Mouse (Mus musculus): ENCODE data around the gene Cnot3.
"Not testable (repeated sequence)": the region's sequence is repeated elsewhere in the genome, so short reads cannot be mapped to it uniquely, and the experiment has no call there.

Cnot3 gene

DNA sequence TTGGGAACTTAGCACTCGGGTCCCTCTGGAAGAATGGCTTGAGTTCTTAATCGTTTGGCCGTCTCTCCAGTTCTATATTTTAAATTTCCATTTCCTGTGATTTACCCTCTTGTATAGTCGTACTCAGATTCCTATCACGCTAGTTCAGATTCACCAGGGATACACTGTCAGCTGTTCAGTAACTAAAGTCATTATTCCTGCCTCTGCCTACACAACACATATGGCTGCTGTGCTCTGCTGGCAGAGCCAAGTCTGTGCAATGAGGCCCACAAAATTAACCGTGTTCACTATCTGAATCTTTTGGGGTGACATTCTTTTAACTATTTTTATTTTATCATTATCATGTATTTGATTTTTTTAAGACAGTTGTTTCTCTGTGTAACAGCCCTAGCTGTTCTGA lies 53.4 kb downstream of the Cnot3 start:
- no peak for DNase-seq (ENCODE audit: low spot score in 2 of 2)

DNA sequence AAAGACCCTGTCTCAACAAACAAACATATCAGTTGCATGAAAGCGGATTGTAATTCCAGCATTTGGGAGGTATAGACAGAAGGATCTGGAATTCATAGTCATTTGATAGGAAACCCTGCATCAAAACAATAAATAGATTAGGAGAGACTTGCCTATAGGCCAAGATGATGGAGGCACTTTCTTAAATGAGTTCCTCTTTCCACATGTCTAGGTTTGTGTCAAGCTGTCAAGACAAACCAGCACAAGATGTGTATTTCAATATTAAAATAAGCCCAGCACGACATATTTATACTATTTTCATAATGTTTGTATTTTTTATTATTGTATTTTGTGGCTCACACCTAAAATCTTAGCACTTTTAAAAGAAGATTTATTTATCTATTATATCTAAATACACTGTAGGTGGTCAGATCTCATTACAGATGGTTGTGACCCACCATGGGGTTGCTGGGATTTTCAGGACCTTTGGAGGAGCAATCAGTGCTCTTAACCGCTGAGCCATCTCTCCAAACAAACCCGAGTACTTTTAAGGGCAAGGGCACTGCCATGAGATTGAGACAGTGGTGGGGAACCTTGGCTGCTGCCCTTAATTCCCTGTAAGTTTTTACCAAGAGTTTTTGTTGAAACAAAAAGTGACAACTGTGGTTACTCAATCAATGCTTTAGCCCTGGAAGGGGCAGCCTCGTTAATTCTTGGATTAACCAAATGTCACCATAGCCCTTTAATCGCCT lies 58.2 kb downstream of the Cnot3 start:
- DNase-seq (ENCODE audit: low spot score in 2 of 2), result no peak

GRCm38 (mm10) chr7:3703879-3704441 lies 58.9 kb downstream of the Cnot3 start, which contains the start of gene Rps9:
Gene Rps9 (plus strand): TSS chr7:3703993.
- DNase-seq (ENCODE audit: low spot score in 2 of 2), result peak; percentile 90 to 96

DNA sequence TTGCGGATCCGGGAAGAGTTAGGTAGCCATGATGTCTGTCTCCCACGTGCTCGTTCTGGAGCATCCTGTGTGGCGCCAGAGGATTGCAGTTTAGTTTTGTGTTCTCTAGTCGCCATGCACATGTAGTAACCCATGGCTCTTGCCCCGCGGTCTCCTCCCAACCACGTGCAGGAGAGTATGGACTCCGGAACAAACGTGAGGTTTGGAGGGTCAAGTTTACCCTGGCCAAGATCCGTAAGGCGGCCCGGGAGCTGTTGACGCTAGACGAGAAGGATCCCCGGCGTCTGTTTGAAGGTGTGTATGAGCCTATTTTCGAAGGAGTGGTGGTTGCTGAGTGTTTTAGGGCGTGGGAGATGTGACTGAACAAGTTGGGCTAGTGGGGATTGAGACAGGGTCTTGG lies 59.4 kb downstream of the Cnot3 start:
- DNase-seq (ENCODE audit: low spot score in 2 of 2), result no peak

DNA sequence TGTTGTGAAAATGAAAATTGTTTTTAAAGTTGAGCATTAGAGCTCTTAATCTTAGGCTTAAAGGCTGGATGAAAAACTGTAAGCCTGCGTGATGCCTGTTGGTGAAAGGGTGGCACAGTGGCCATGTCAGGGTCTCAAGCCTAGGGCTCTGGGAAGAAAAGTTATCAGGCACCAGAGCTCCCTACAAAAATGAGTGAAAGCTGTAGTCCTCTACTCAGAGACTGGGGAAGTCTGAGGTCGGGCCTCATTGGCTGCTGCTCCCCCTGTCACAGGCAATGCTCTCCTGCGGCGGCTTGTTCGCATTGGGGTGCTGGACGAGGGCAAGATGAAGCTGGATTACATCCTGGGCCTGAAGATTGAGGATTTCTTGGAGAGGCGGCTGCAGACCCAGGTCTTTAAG lies 60.4 kb downstream of the Cnot3 start:
- DNase-seq (ENCODE audit: low spot score in 2 of 2), result not testable (repeated sequence)

- no peak for DNase-seq (ENCODE audit: low spot score in 2 of 2)
Observed at GRCm38 (mm10) chr7:3705911-3706310, 60.8 kb downstream of the Cnot3 start.

GRCm38 (mm10) chr7:3706343-3706934 lies 61.4 kb downstream of the Cnot3 start:
- DNase-seq (ENCODE audit: low spot score in 2 of 2), result no peak

DNA sequence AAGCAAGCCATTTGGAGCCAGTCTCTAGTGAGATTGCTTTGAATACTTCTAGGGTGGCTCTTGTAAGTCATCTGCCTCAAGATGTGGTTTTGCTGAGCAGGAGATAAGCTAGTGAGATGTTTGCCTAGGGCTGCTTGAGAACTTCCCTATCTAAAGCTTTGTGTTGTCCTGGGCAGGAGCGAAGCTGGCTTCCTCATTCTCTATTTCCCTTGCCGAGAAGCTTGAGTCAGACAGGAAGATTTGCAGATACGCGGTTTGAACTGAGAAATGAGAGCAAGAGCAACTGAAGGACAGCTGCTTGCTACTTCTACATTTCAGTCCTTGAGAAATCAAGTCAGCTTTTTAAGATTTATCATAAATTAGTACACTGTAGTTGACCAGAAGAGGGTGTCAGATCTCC lies 62.0 kb downstream of the Cnot3 start:
- no peak for DNase-seq (ENCODE audit: low spot score in 2 of 2)

DNA sequence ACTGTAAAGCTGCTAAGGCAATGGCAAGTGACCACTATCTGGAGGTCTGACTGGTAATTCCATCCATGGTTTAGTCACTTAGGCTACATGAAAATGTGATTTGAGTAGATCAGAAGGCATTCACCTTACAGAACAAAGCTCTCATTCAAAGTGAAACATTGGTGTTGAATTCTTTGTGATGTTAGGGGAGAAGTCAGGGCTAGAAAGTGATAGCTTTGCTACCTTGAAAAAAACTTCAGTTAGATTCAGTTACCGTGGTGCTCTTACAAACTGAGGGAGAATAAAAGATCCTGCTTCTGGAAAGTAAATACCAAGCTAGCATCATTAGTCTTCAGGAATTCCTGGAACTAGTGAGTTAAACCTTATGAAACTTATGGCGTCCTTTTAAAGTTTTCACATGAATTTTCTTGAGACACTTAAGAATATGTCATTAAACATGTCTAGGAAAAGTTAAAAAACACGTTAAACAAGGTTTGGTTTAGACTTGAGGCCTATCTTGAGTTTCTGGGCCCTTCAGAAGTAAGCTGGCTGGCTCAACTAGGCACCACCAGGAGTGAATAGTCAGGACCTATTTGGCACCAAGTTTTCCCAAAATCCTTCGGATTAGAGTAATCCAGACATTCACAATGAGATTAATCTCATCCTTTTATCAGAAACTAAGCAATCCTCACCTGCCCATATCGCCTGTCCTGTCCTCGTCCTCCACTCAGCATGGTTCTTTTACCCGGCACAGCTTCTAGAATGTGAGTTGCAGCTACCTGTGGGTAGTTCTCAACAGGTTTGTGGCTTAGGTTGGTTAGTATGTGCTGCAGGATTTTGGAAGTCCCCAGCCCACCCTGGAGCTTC lies 62.7 kb downstream of the Cnot3 start:
- DNase-seq (ENCODE audit: low spot score in 2 of 2), result no peak

GRCm38 (mm10) chr7:3708447-3708980 lies 63.4 kb downstream of the Cnot3 start:
- DNase-seq (ENCODE audit: low spot score in 2 of 2), result not testable (repeated sequence)

DNA sequence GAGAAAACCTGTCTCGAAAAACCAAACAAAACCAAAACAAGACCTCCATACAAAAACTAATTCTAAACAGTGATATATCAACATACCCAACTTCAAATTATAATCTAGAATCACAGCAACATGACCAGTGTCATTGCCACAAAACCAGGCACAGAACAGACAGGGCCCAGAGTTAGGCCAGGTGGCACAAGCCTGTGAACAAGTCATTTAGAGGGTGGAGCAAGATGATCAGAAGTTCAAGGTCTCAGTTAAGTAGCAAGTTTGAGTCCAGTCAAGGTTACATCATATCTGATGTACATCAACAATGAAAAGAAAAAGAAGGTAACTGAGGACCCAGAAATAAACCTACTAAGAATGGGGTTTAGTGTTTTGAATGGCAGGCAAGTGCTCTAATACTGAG lies 63.9 kb downstream of the Cnot3 start:
- no peak for DNase-seq (ENCODE audit: low spot score in 2 of 2)
